ENCODE assay signal across 16 mouse cellular contexts in the genomic region with DNA sequence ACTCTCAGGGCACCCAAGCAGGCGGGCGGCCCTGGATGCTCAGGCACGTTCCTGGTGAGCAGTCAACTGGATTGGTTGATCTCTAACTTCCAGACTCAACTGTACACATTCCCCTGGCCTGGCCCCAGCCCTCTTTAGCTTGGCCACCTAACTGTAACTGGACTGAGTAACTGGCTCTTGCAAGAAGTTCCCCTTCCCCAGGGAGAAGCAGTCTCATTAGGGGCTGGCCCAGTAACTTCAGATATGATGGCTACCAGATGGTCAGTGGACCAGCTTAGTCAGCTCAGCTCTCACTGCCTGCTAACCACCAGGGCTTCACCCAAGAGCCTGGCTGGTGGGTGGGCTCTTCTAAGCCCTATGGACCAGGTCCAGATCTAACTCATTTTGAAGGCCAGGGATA.
DNase-seq lines count a peak whose midpoint lies in the region; ATAC-seq and TF ChIP-seq lines count a peak whose summit lies in the region.
"Had no signal": no experiment of that assay in that cellular context is flagged by ENCODE, and none has a peak within 500 bp of the region (broad histone marks: within the 10 kb centered on the region; RNA-seq: fewer than 3 reads in every experiment).

No protein-coding gene starts in this region.

- H3K27ac ChIP-seq in heart, embryonic 12.5 days (ENCODE audit: poor library complexity, severe bottlenecking) = no peak overlapping the region
- no peak overlapping the region for H3K27ac ChIP-seq in lung, embryonic 16.5 days (ENCODE audit: low read length)
- H3K27ac ChIP-seq: embryonic facial prominence, embryonic 15.5 days; midbrain, embryonic 12.5 days had no signal

- no peaks in the 10 kb centered on the region for H3K9me3 ChIP-seq in heart, embryonic 12.5 days (replicated peaks)
- no peaks in the 10 kb centered on the region for H3K9me3 ChIP-seq in lung, embryonic 16.5 days (ENCODE audit: control insufficient read depth, low read length)
- H3K9me3 ChIP-seq in E14TG2a.4 (ENCODE audit: low read length) = no peaks in the 10 kb centered on the region
- H3K9me3 ChIP-seq: embryonic facial prominence, embryonic 15.5 days; forebrain, embryonic 10.5 days; midbrain, embryonic 12.5 days had no signal

- DNase-seq in heart, adult 9 months (ENCODE audit: low spot score in 2 of 2) = peak; percentile 36 to 39
- no peak for DNase-seq in lung, adult 18-20 months
- peak; percentile 22 for DNase-seq in adipocyte (ENCODE audit: low spot score)
- no peak for DNase-seq in frontal cortex, postnatal 25 days (ENCODE audit: low spot score in 2 of 2)
- DNase-seq: cerebellum, adult 8-10 months; kidney, adult 18-20 months; layer of hippocampus, postnatal 36 days; left cerebral cortex, postnatal 4 days; thymus, postnatal 4 days had no signal

- no peak for ATAC-seq in heart, embryonic 12.5 days (ENCODE audit: insufficient number of reproducible peaks, low FRiP score)
- peak; percentile 29; the same call in 1 of the 2 replicates for ATAC-seq in lung, embryonic 16.5 days (ENCODE audit: low read depth)

- H3K27me3 ChIP-seq in heart, embryonic 12.5 days (replicated peaks) = peaks cover 77% of the 10 kb centered on the region
- H3K27me3 ChIP-seq in lung, embryonic 16.5 days (ENCODE audit: control insufficient read depth, insufficient read depth, low read depth, low read length) = peaks cover 38% of the 10 kb centered on the region
- H3K27me3 ChIP-seq in E14TG2a.4 (ENCODE audit: insufficient read depth, low read length) = no peaks in the 10 kb centered on the region

- no peak overlapping the region for H3K4me3 ChIP-seq in heart, embryonic 12.5 days
- H3K4me3 ChIP-seq in lung, embryonic 16.5 days (ENCODE audit: low read length) = no peak overlapping the region
- peak overlapping the region; percentile 67 for H3K4me3 ChIP-seq in E14TG2a.4 (replicated peaks; ENCODE audit: low read length)
- H3K4me3 ChIP-seq: embryonic facial prominence, embryonic 15.5 days; forebrain, embryonic 10.5 days; midbrain, embryonic 12.5 days had no signal

- WGBS in heart, embryonic 12.5 days = 88% methylated on average over 3 of the region's 3 CpGs
- 68% methylated on average over 3 of the region's 3 CpGs for WGBS in lung, embryonic 16.5 days

- H3K4me2 ChIP-seq in heart, embryonic 12.5 days = no peak overlapping the region
- H3K4me2 ChIP-seq in lung, embryonic 16.5 days (ENCODE audit: low read depth, low read length) = no peak overlapping the region
- H3K4me2 ChIP-seq: embryonic facial prominence, embryonic 15.5 days; liver, embryonic 11.5 days; midbrain, embryonic 12.5 days had no signal

- no peak for TF ChIP-seq CTCF in E14TG2a.4 (conservative IDR thresholded peaks at IDR 0.05; ENCODE audit: low read length)

- H3K36me3 ChIP-seq in heart, embryonic 12.5 days = no peaks in the 10 kb centered on the region
- no peaks in the 10 kb centered on the region for H3K36me3 ChIP-seq in lung, embryonic 16.5 days (ENCODE audit: control insufficient read depth, insufficient read depth, low read length)
- H3K36me3 ChIP-seq in E14TG2a.4 (ENCODE audit: insufficient read depth, low read length) = peaks cover 82% of the 10 kb centered on the region
- H3K36me3 ChIP-seq: embryonic facial prominence, embryonic 15.5 days; forebrain, embryonic 10.5 days; midbrain, embryonic 12.5 days had no signal

- H3K4me1 ChIP-seq in heart, embryonic 12.5 days (replicated peaks) = peaks cover 17% of the 10 kb centered on the region
- peaks cover 14% of the 10 kb centered on the region for H3K4me1 ChIP-seq in lung, embryonic 16.5 days (replicated peaks; ENCODE audit: control insufficient read depth, insufficient read depth, low read length)
- peaks cover 91% of the 10 kb centered on the region for H3K4me1 ChIP-seq in E14TG2a.4 (replicated peaks; ENCODE audit: low read depth, low read length)

- H3K9ac ChIP-seq in heart, embryonic 12.5 days = no peak overlapping the region
- no peak overlapping the region for H3K9ac ChIP-seq in lung, embryonic 16.5 days (ENCODE audit: low read length)
- H3K9ac ChIP-seq: embryonic facial prominence, embryonic 15.5 days; midbrain, embryonic 12.5 days had no signal

Comparison
In these comparisons a context has a peak if more than half of its experiments do, and no peak if none do; other contexts are left out.
1. DNase-seq: peak in heart, adult 9 months (2 of 2) and adipocyte (single experiment); none in lung, adult 18-20 months (0 of 2) and frontal cortex, postnatal 25 days (0 of 2).